Mouse (Mus musculus): ENCODE data around the gene Cmya5.
"Not testable (repeated sequence)": the region's sequence is repeated elsewhere in the genome, so short reads cannot be mapped to it uniquely, and the experiment has no call there.

Cmya5 gene

GRCm38 (mm10) chr13:93117241-93117640 lies 27.3 kb downstream of the Cmya5 start:
- no peak for DNase-seq

GRCm38 (mm10) chr13:93102340-93103090 lies 42.0 kb downstream of the Cmya5 start:
- no peak for DNase-seq

- DNase-seq, result peak; percentile 48 to 71
Observed at GRCm38 (mm10) chr13:93098596-93098995, 45.9 kb downstream of the Cmya5 start.

- no peak for DNase-seq
Observed at GRCm38 (mm10) chr13:93096643-93097042, 47.9 kb downstream of the Cmya5 start.

GRCm38 (mm10) chr13:93095097-93095791 lies 49.3 kb downstream of the Cmya5 start:
- no peak for DNase-seq

- DNase-seq, result peak; percentile 68 to 71
Observed at GRCm38 (mm10) chr13:93094204-93094935, 50.2 kb downstream of the Cmya5 start.

GRCm38 (mm10) chr13:93093697-93094096 lies 50.8 kb downstream of the Cmya5 start:
- DNase-seq, result peak in 1 of 2 experiments; percentile 19

GRCm38 (mm10) chr13:93092916-93093429 lies 51.6 kb downstream of the Cmya5 start:
- no peak for DNase-seq

GRCm38 (mm10) chr13:93091866-93092455 lies 52.6 kb downstream of the Cmya5 start:
- peak; percentile 82 to 83 for DNase-seq

- DNase-seq, result peak; percentile 25 to 27
Observed at GRCm38 (mm10) chr13:93091176-93091575, 53.3 kb downstream of the Cmya5 start.

GRCm38 (mm10) chr13:93089481-93089880 lies 55.0 kb downstream of the Cmya5 start:
- DNase-seq, result peak; percentile 94 to 95

GRCm38 (mm10) chr13:93085711-93086110 lies 58.8 kb downstream of the Cmya5 start:
- DNase-seq, result no peak

- DNase-seq, result not testable (repeated sequence)
Observed at GRCm38 (mm10) chr13:93082324-93082723, 62.2 kb downstream of the Cmya5 start.

- no peak for DNase-seq
Observed at GRCm38 (mm10) chr13:93080859-93081258, 63.7 kb downstream of the Cmya5 start.

- peak; percentile 35 to 44 for DNase-seq
Observed at GRCm38 (mm10) chr13:93074147-93074641, 70.3 kb downstream of the Cmya5 start.

GRCm38 (mm10) chr13:93073595-93073994 lies 70.9 kb downstream of the Cmya5 start:
- DNase-seq, result peak; percentile 84 to 85

GRCm38 (mm10) chr13:93072871-93073411 lies 71.6 kb downstream of the Cmya5 start:
- DNase-seq, result peak; percentile 36 to 42

- DNase-seq, result peak; percentile 49 to 55
Observed at GRCm38 (mm10) chr13:93070406-93070805, 74.1 kb downstream of the Cmya5 start.

GRCm38 (mm10) chr13:93069481-93069880 lies 75.0 kb downstream of the Cmya5 start:
- peak; percentile 55 to 67 for DNase-seq

GRCm38 (mm10) chr13:93068353-93068752 lies 76.2 kb downstream of the Cmya5 start:
- DNase-seq, result no peak

GRCm38 (mm10) chr13:93062860-93063636 lies 81.5 kb downstream of the Cmya5 start:
- DNase-seq, result peak; percentile 89 to 91

Measured in cerebellum, postnatal 10 days (tissue).